Mouse (Mus musculus) Muller cell, postnatal 12 days (primary cell): ENCODE data around the gene Pigt.

ENCODE experiments used
- DNase-seq: peaks from one replicate; pipeline ENCODE4 v3.0.0-alpha.2; 2015; ENCODE audit errors: inconsistent ontology term

Pigt gene

DNA sequence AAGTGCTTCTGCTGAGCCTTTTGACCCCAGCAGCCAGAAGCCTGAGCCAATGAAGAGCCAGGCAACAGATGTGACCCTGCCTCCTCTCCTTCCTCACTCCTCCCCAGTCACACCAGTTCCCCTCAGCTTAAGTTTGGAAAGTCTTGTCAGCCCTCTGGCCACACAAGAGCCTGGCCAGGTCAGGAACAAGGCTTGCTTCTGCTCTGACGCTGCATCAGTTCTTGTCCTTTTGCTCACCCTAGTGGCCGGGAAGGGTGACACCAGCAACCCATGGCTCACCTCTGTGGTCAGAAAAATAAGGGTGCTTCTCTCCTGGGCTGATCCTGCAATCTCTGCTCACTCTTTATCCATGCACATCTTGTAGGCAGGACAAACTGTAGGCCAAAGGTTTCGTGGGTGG is 23.5 kb downstream of the Pigt start:
- DNase-seq = peak; percentile 77

DNA sequence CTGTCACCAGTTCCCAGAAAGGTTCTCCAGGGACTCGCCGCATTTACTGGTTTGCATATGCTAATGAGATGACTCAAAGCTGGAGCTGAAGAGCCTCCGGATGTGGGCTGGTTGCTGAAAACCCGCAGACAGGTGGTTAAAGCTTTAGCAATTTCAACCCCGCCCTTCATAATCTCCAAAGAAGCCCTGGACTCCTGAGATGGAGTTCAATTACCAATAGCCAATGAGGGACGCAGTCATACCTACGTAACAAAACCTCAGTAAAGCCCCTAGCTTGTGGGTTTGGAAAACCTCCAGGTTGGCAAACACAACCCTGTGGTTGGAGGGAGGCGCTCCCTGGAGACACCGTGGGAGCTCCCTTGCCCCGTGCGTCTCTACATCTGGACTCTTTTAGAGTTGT is 24.5 kb downstream of the Pigt start:
- peak; percentile 90 for DNase-seq

DNA sequence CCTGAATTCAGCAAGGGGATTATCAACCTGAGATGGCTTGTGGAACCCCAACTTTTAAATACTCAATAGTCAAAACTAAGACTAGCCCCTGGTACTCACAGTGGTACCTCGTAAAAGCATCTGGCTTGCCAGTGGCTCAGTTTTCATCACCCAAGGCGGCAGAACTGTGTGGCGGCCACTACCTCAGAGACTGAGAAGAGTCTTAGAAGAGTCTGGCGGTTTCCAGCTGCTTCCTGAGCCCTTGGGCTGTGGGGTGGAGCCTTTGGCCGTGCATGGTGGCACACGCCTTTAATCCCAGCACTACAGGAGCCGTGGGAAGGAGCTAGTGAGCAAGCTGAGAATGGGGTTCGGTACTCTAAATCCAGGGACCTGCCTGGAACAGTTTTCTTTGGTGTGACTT is 25.0 kb downstream of the Pigt start:
- DNase-seq = no peak

DNA sequence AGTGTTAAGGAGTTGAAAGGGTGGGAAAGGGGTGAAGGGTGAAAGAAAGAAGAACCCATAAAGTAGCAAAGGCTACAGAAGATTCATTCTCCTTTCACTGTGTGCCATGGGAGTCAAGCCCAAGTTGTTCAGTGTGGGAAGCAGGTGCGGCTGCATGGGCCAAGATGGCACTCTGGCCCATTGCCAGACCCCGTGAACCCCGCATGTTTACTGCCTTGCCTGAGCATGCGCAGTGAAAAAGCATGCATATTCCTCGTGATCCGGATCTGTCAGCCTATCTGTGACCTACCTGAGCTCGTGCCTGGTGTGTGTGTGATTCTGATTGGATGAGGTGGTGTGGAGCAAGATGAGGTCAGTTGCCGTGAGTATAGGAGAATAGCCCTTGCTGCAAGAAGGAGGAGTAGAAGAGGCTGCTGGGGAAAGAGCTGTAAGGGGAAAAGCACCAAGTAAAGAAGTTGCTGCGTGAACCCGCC is 26.0 kb downstream of the Pigt start:
- no peak for DNase-seq

DNA sequence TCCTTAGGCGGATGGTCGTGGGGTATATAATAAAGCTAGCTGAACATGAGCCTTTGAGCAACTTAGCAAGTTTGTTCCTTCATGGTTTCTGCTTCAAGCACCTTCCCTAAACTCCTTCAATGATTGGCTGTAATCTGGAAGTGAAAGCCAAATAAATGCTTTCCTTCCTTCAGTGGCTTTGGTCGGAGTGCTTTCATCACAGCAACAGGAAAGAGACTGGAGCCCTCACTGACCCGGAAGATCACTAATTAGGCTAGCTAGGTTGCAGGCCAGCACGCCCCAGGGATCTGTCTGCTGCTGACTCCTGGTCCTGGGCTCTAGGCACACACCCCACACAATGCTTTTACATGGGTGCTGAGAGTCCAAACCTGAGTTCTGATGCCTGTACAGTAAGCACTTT is 31.2 kb downstream of the Pigt start:
- DNase-seq = no peak

DNA sequence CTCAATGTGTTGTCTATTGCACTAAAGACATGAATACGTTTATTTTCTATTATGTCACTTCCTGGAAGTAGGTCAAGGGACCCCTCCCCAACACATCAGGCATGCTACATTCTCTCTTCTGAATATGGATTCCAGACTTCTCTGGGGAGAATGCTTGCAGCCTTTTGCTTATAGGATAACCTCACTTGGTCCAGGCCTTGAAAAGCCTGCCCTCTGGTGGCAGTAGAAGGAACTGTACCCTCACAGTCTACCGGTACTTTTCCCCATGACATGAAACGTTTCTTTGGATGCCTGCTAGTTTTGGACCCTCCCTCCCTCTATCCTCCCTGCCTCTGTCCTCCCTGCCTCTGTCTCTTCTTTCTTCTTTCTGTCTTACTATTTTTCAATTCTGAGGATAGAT is 33.8 kb downstream of the Pigt start:
- DNase-seq = peak; percentile 45

DNA sequence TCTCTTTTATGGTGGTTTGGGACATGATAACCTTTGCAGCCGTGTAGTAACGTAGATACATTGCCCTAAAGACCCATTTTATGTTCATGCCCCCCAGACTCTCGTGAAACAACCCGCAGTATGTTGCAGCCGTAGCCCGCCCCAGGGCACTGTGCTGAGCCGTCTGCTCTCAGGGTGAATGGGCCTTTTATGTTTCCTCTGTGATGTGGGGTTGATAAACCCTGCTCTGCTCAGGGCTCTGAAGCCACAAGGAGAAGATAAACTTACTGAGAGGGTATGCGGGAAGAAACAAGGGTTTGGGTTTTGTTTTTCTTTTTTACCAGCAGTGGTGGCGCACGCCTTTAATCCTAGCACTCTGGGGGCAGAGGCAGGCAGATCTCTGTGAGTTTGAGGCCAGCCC is 37.0 kb downstream of the Pigt start:
- no peak for DNase-seq

DNA sequence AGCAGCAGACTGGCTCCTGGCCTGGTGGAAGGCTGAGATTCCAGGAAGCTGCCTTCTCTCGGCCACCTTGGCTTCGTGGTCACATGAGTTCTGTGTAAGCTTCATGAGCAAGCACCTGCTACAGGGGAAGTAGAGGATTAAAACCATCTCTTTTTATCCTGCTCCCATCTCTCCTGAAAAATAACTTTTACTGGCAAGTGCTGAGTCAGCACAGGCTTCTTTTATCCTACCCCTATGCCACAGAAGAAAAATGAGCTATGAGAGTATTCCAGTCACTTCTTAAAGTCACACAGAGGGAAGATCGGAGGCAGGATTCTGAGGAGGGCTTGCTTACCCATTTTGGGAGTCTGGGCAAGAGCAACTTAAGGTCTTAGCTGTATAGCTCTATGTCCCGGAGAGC is 39.7 kb downstream of the Pigt start:
- no peak for DNase-seq

DNA sequence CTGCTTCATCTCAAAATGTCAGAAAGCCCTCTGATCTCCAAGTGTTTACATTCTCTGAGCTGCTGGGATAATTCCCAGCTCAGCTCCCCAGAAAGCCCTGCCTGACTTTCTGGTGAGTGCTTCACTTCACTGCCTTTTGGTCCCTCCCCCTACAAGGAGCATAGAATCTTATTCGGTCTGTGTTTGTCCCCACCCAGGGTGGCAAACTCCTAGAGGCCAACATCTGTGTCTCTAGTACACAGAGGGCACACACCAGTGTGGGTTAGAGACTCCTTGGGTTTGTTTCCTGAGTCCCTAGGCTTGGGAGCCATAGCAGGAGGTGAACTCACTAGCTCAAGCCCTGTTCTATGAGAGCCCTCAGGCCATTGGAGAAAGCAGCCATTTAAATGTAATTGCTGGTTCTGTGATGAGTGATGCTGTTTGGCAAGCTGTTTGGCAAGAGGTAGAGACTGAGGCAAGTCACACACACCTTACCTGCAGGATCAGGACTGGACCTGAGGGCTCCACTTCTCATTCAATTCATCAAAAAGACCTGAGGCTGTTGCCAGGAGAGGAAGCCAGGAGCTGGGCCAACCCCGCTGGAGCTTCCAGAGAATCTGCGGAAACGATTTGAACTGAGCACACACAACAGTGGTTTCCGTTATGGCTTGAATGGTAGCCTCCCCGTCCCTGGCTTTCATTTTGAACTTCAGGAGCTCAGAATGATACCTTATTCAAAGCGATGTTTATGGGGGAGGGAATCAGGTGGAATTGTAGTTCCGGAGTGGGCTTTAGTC is 43.5 kb downstream of the Pigt start:
- DNase-seq = no peak

DNA sequence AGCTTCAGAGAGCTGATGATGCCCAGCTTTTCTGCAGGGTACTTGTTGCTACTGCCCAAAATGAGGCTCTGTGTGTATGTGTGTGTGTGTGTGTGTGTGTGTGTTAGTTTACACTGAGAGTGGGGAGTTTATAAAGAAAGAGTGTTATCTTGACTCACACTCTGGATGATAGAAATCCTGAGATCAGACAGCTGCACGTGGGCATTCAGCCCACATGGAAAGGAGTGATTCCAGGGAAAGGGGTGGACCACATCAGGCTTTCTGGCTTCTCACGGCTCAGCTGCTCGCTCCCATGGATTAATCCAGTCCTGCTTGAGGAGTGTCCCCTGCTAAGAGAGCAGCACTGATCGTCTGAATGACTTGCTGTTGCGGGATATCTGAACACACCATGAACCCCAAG is 44.8 kb downstream of the Pigt start:
- no peak for DNase-seq

DNA sequence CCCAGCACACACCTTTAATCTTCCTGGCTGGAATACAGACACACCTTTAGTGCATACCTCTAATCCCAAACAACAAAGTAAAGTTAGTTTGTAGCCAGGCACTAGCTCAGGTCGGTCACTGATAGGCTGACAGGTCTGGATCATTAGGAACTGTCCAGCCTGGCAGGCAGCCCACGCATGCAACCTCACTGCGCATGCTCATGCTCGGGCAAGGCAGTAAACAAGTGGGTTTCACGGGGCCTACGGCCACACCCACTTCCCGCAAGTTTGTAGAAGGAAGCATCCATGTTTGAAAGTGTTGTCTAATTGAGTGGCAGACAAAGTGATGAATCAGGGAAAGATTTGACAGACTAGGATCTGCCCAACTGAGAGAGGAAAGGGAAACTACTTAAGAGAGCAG is 45.3 kb downstream of the Pigt start:
- no peak for DNase-seq

DNA sequence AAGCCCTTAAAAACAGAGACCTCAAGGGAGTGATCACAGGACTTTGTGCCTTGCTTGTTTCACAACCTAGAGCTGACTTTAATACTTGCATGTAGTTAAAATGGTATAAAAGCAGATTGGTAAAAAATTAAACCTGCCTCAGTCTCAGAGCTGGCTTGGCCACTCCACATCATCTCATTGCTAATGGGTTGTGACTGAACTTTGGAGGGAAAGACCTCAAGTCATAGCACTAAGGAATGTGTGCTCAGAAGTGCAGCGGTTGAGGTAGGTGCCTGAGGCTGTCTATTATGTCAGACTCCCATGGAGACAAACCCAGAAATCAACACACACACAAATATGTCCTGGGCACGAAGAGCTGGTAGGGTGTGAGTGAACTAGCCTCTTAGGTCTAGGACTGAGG is 46.4 kb downstream of the Pigt start:
- DNase-seq = no peak

DNA sequence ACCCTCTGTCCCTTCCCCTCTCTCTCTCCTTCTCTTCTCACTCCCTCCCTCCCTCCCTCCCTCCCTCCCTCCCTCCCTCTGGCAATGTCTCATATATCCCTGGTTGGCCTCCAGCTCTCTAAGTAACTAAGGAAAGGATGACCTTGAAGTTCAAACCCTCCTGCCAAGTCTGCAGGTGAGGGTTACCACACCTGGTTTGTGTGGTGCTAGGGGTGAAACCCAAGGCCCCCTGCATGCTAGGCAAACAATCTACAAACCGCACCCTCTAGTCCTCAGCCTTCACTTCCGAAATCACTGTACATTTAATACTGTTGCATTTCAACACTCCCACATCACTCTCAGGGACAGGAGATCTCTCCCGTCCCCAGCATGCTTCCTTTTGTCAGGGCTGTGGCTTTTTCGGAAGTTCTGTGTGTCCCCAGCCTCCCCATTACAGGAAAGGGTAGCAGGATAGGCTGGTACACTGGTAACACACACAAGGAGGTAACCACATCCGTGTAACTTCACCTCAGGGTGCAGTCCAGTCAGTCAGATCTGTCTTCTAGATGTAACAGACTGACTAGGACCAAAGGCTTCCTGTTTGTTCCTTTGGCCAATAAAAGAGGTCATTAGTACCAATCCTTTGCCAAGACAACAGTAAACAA is 47.3 kb downstream of the Pigt start:
- no peak for DNase-seq

DNA sequence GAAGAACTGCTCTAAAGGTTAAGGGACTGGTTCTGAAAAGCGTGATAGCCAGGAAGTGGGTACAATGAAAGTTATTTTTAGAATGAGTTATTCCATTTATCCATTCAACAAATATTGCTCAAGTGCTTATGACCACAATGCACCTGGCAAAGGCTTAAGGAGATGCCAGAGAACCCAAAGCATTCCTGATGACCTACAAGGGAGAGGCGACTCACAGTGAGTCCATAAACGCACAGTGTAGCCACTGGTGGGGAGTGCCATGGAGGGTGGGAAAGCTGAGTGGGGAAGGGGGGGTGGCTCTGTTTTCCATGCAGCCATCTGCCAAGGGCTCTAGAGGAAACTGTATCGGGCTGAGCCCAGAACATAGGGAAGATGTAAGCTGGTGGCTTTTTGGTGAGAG is 52.0 kb downstream of the Pigt start:
- peak; percentile 59 for DNase-seq

DNA sequence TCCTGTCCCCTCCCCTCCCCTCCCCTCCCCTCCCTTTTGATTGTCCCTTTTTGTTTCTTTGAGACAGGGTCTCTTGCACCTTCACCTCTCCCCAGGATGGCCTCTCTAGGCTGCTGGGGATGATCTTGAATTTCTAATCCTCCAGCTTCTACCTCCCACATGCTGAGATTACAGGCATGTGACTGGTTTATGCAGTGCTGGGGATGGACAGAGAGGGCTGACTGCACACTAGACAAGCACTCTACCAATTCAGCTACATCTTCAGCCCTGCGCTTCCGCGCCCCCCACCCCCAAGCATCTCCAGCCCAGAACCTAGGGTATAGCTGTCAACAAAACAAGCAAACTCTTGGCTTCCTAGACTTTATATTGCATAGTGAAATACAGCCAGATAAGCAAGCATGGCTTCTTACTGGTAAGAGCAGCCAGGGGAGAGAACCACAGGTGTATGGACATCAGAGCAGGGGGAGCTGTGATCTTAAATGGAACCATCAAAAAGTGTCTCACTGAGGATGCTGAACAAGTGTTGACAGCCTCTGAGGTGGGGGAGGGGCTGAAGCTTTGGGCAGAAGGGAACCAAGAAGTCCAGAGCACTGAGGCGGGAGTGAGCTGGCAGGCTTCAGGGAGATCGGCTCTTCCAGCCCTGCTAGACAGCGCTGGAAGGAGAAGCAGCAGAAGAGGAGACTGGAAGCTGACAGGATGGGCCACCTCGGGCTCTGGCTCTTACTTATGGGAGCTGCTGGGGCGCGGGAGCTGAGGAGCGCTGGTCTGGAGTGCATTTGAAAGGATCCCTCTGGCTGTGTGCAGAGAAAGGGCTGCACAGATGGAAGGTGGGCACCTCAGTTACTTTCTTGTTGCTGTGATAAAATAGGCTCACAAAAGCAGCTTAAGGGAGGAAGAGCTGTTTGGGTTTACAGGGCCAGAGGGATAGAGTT is 52.9 kb downstream of the Pigt start:
- DNase-seq = no peak

DNA sequence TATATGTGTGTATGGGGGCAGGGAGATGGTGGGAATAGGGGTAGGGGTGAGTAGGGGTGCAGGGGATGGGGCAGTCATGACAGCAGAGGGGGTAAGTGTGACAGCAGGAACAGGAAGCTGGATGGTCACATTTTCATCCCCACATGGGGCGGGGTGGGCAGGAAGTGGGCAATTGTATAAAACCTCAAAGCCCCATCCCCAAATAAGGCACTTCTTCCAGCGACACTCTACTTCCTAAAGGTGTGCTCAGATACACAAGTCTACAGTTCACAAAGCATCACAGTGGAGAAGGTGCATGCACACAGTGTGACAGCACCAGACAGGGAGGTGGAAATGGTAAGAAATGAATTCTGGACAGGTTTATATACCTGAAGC is 53.6 kb downstream of the Pigt start:
- no peak for DNase-seq

DNA sequence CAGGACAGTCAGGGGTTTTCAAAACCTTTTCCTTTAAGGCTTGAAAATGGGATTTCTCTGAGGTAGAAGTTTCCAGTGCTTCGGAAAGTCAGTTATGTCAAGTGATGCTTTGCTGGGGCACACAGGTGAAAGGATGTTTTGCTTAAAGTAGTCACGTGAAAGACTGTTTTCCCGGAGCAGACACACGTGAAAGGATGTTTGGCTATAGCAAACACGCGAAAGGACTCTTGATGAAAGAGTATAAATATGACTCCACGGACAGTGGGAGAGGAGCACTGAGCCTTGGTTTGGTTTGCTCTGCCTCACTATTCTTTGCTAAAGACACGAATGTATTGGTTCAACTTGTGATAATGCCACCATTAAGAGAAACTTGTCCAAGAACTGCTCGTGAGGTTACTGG is 54.2 kb downstream of the Pigt start:
- DNase-seq = no peak
